17 mouse cellular contexts compared by ENCODE assay signal in the genomic region with DNA sequence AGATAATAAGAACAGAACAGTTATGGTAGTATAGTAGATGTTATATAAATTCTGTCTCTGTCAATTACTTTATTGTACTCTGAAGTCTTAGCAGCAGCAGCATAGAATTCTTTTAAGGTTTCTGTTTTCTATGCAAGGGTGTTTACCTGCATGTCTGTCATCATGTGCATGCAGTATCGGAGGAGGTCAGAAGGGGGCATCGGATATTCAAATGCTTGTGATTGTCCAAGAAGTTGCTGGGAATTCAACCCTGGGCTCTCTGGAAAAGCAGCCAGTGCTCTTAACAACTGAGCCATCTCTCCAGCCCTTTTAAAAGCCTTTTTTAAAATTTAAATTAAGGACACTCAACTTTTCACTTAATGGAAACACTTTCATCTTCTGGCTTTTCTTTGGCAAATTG. TPM values are rescaled to one million over a fixed set of nuclear protein-coding genes. Genes with fewer than 3 reads are reported as not detected.
A peak's percentile ranks its signal among the peaks of the same experiment; 100 is the strongest.
DNase-seq lines count a peak whose midpoint lies in the region; ATAC-seq and TF ChIP-seq lines count a peak whose summit lies in the region.
"Had no signal": no experiment of that assay in that cellular context is flagged by ENCODE, and none has a peak within 500 bp of the region (broad histone marks: within the 10 kb centered on the region; RNA-seq: fewer than 3 reads in every experiment).

No protein-coding gene starts in this region.

- TF ChIP-seq EP300 in lung, postnatal 0 days (IDR thresholded peaks at IDR 0.05): no peak

- WGBS in kidney, postnatal 0 days: 92% methylated on average over 2 of the region's 2 CpGs
- 96% methylated on average over 2 of the region's 2 CpGs for whole genome bisulfite sequencing in lung, postnatal 0 days

- no peak overlapping the region for H3K9ac ChIP-seq in kidney, postnatal 0 days (ENCODE audit: low read depth, low read length)
- H3K9ac ChIP-seq in lung, postnatal 0 days (replicated peaks; ENCODE audit: low read depth): no peak overlapping the region
- H3K9ac ChIP-seq: forebrain, embryonic 13.5 days; heart, embryonic 13.5 days; limb, embryonic 12.5 days; lung, embryonic 15.5 days; neural tube, embryonic 15.5 days had no signal

- TF ChIP-seq CTCF in kidney, postnatal 0 days (IDR thresholded peaks at IDR 0.05; ENCODE audit: low read depth): 0 out of 2 replicates have a peak, but pooled peaks have one; percentile 19
- TF ChIP-seq CTCF in lung, postnatal 0 days (IDR thresholded peaks at IDR 0.05): no peak; the same call in 1 of the 2 replicates

- no peak for DNase-seq in kidney, postnatal 0 days (ENCODE audit: low spot score)
- no peak for DNase-seq in kidney, postnatal 14 days
- DNase-seq in 416B (ENCODE audit: low read depth) (peak; percentile 41), MEL-GATA-1-ER (ENCODE audit: extremely low read depth, low read depth) (peak; percentile 28)
- peak; percentile 47 for DNase-seq in mesoderm, embryonic 11.5 days (ENCODE audit: low read depth, low spot score)
- no peak for DNase-seq in lung, postnatal 0 days (ENCODE audit: low spot score)
- no peak for DNase-seq in neural tube, embryonic 10.5 days (ENCODE audit: extremely low spot score, low spot score)
- DNase-seq: cerebellum, adult 2 months; gastrocnemius, postnatal 10 days; kidney, adult 11 months had no signal

- H3K27me3 ChIP-seq in kidney, postnatal 0 days (ENCODE audit: insufficient read depth, low read length): no peaks in the 10 kb centered on the region
- H3K27me3 ChIP-seq in lung, postnatal 0 days (replicated peaks; ENCODE audit: insufficient read depth, low read length): no peaks in the 10 kb centered on the region
- H3K27me3 ChIP-seq: CH12.LX; forebrain, embryonic 13.5 days; heart, embryonic 13.5 days; limb, embryonic 12.5 days; lung, embryonic 15.5 days; megakaryocyte, embryonic 14.5 days; neural tube, embryonic 15.5 days had no signal

- H3K27ac ChIP-seq in kidney, postnatal 0 days: no peak overlapping the region
- H3K27ac ChIP-seq in lung, postnatal 0 days (ENCODE audit: low read length): no peak overlapping the region
- H3K27ac ChIP-seq: forebrain, embryonic 13.5 days; heart, embryonic 13.5 days; limb, embryonic 12.5 days; lung, embryonic 15.5 days; neural tube, embryonic 15.5 days had no signal

- H3K4me1 ChIP-seq in kidney, postnatal 0 days (replicated peaks; ENCODE audit: insufficient read depth, low read length): no peaks in the 10 kb centered on the region
- H3K4me1 ChIP-seq in lung, postnatal 0 days (ENCODE audit: insufficient read depth, low read depth, low read length): no peaks in the 10 kb centered on the region
- H3K4me1 ChIP-seq: forebrain, embryonic 13.5 days; heart, embryonic 13.5 days; limb, embryonic 12.5 days; lung, embryonic 15.5 days; neural tube, embryonic 15.5 days had no signal

- no peak for ATAC-seq in kidney, postnatal 0 days (replicated peaks; ENCODE audit: low FRiP score, low read depth)
- ATAC-seq in lung, postnatal 0 days: no peak
- ATAC-seq: forebrain, embryonic 13.5 days had no signal

- H3K9me3 ChIP-seq in kidney, postnatal 0 days (replicated peaks; ENCODE audit: low read length): no peaks in the 10 kb centered on the region
- H3K9me3 ChIP-seq in lung, postnatal 0 days (ENCODE audit: low read length): no peaks in the 10 kb centered on the region
- H3K9me3 ChIP-seq: forebrain, embryonic 13.5 days; heart, embryonic 13.5 days; limb, embryonic 12.5 days; lung, embryonic 15.5 days; megakaryocyte, embryonic 14.5 days; neural tube, embryonic 15.5 days had no signal

- no peak overlapping the region for H3K4me3 ChIP-seq in kidney, postnatal 0 days (replicated peaks; ENCODE audit: low read depth, low read length)
- H3K4me3 ChIP-seq in lung, postnatal 0 days (ENCODE audit: low read depth, low read length): no peak overlapping the region
- H3K4me3 ChIP-seq: forebrain, embryonic 13.5 days; heart, embryonic 13.5 days; limb, embryonic 12.5 days; lung, embryonic 15.5 days; neural tube, embryonic 15.5 days had no signal

- H3K4me2 ChIP-seq in kidney, postnatal 0 days (ENCODE audit: low read length): no peak overlapping the region
- no peak overlapping the region for H3K4me2 ChIP-seq in lung, postnatal 0 days (replicated peaks; ENCODE audit: low read depth, low read length)
- H3K4me2 ChIP-seq: forebrain, embryonic 13.5 days; heart, embryonic 13.5 days; limb, embryonic 12.5 days; lung, embryonic 15.5 days; neural tube, embryonic 15.5 days had no signal

- peaks cover 18% of the 10 kb centered on the region for H3K36me3 ChIP-seq in kidney, postnatal 0 days (ENCODE audit: insufficient read depth, low read length)
- H3K36me3 ChIP-seq in lung, postnatal 0 days (ENCODE audit: insufficient read depth, low read length): peaks cover 22% of the 10 kb centered on the region

RNA-seq across cellular contexts. Expression of gene Rbl2, which starts 9.8 kb away (rescaled TPM):
- polyA plus RNA-seq in kidney, postnatal 0 days (2015; fragmentation: Nextera tagmentation; extraction: Ambion mirVana): 14.8 and 16.5 TPM in 2 replicates
- polyA plus RNA-seq in lung, postnatal 0 days (2015; fragmentation: Nextera tagmentation; extraction: Ambion mirVana): 13.7 and 13.8 TPM in 2 replicates

Comparison
In these comparisons a context has a peak if more than half of its experiments do, and no peak if none do; other contexts are left out.
1. DNase-seq: peak in 416B (single experiment), MEL-GATA-1-ER (single experiment) and mesoderm, embryonic 11.5 days (single experiment); none in kidney, postnatal 0 days (single experiment), kidney, postnatal 14 days (single experiment), lung, postnatal 0 days (single experiment) and neural tube, embryonic 10.5 days (single experiment).